Mouse (Mus musculus): ENCODE data around the gene Gm9803. TPM values are rescaled to one million over a fixed set of nuclear protein-coding genes. Genes with fewer than 3 reads are reported as not detected.

The Gm9803 gene
- polyA plus RNA-seq, 1 experiment from 2014 or later, result 8.3 TPM

DNA sequence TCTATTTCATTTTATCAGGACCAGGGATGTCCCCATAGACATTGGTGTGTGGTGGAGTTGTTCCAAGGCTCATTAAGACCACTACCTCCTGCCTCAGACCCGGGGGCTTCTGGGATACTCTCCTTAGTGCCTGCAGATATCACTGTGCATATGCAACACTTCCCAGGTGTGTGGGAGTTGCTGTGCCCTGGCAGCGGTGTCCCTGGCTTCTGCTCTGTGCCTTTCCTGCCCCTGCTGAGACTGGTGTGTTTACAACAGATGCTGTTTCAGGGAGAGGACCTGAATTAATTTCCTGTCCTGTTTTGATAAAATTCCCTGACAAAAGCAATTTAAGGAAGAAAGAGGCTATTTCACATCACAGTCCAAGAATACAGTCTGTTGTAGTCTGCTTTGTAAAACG is 27.0 kb downstream of the Gm9803 start:
- no peak overlapping the region for H3K27ac ChIP-seq
- H3K4me1 ChIP-seq, result peaks cover 9% of the 10 kb centered on the region
- H3K4me3 ChIP-seq (replicated peaks), result no peak overlapping the region
- no peaks in the 10 kb centered on the region for H3K36me3 ChIP-seq
- ATAC-seq (replicated peaks; ENCODE audit: low FRiP score), result no peak
- no peaks in the 10 kb centered on the region for H3K27me3 ChIP-seq
- H3K9ac ChIP-seq, result no peak overlapping the region
- no peak overlapping the region for H3K4me2 ChIP-seq
- H3K9me3 ChIP-seq (replicated peaks), result no peaks in the 10 kb centered on the region
- 20% methylated on average over 3 of the region's 3 CpGs for WGBS

DNA sequence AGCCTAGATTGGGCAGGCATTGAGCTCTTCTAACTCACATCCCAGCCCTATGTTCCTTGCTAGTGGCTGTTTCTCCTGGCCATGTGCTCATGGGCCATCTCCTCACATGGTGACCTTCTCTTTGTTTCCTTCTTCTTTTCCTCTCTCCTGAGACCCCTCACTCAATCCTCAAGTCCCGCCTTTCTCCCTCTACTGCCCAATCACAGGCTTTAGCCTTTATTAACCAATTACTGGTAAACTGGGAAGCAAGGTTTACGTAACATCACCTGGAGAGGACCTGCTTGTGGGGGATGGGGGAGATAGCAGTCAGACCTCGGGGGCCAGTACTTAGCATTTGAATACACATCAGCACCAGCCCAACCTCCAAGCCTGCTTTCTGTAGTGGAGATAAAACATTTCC is 27.5 kb downstream of the Gm9803 start:
- H3K36me3 ChIP-seq, result no peaks in the 10 kb centered on the region
- H3K9ac ChIP-seq, result no peak overlapping the region
- no peaks in the 10 kb centered on the region for H3K27me3 ChIP-seq
- no peak for ATAC-seq (replicated peaks; ENCODE audit: low FRiP score)
- no peaks in the 10 kb centered on the region for H3K9me3 ChIP-seq (replicated peaks)
- no peak overlapping the region for H3K27ac ChIP-seq
- H3K4me2 ChIP-seq, result no peak overlapping the region
- no peak overlapping the region for H3K4me3 ChIP-seq (replicated peaks)
- H3K4me1 ChIP-seq, result peaks cover 9% of the 10 kb centered on the region
- 32% methylated on average over 3 of the region's 3 CpGs for WGBS

DNA sequence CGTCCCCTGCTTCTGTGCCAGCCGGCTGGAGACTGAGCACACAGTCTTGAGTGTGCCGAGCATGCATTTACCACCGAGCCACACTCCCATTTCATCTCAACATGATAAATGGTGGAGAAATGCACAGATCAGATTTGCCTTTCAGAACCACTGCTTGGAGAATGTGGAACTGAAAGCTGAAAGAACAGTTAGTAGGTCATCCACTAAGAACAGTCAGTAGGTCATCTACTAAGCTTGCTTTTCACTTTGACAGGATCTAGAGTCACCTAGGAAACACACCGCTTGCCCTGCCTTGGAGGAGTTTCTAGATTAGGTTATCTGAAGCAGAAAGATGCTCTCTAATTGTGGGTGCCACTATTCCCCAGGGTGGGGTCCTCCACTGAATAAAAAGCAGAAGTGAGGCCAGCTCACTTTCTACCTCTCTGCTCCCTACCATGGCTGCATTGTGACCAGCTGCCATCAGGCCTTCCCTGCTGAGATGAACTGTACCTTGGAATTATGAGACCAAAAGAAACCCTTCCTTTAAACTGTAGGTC is 33.8 kb downstream of the Gm9803 start:
- H3K9me3 ChIP-seq (replicated peaks), result no peaks in the 10 kb centered on the region
- WGBS, result 84% methylated on average over 5 of the region's 5 CpGs
- no peak for ATAC-seq (replicated peaks; ENCODE audit: low FRiP score)

DNA sequence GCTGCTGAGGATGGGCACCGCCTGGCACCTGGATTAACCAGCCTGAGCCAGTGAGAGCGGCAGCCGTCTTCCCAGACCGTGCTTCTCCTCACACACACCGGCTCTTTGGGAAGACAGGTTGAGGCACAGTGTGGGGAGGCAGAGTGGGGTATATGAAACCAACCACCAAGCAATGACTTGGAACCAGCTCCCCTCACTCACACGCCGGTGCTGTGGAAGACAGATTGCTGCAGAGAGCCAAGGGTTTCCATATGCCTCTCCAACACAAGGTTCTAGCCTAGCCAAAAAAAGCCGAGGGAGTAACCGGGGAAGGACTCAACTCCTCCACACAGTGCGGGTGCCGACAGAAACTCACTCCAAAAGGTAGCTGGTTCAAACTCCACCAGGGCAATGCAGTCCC is 35.4 kb downstream of the Gm9803 start:
- Histone ChIP-seq H3K4me1 (no peaks in the 10 kb centered on the region), H3K36me3 (no peaks in the 10 kb centered on the region), H3K4me2 (no peak overlapping the region), H3K27me3 (no peaks in the 10 kb centered on the region), H3K9me3 (replicated peaks) (no peaks in the 10 kb centered on the region), H3K4me3 (replicated peaks) (no peak overlapping the region), H3K9ac (no peak overlapping the region), H3K27ac (no peak overlapping the region)
- WGBS, result 65% methylated on average over 11 of the region's 11 CpGs
- no peak for ATAC-seq (replicated peaks; ENCODE audit: low FRiP score)

More for the DNA sequence above, 33.8 kb downstream of the Gm9803 start:
- Histone ChIP-seq H3K4me1 (no peaks in the 10 kb centered on the region), H3K4me2 (no peak overlapping the region), H3K27ac (no peak overlapping the region), H3K36me3 (no peaks in the 10 kb centered on the region), H3K27me3 (no peaks in the 10 kb centered on the region), H3K4me3 (replicated peaks) (no peak overlapping the region), H3K9ac (no peak overlapping the region)

DNA sequence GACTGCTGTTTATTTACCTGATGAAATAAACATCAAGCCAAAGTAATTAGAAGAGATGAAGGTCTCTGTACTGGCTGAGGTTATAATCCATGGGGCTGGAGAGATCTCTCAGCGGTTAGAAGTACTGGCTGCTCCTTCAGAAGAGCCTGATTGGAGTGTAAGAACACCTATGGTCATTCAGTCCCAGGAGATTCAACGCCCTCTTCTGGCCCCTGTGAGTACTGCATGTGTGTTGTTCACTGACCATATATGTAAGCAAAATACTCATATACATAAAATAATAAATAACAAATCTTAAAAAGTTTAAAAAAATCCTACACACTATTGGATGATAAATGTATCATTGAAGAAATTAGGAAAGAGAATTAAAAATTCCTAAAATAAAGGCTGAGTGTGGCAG is 36.9 kb downstream of the Gm9803 start:
- H3K36me3 ChIP-seq, result no peaks in the 10 kb centered on the region
- no peak overlapping the region for H3K9ac ChIP-seq
- ATAC-seq (replicated peaks; ENCODE audit: low FRiP score), result no peak
- no peak overlapping the region for H3K4me2 ChIP-seq
- no peak overlapping the region for H3K4me3 ChIP-seq (replicated peaks)
- H3K27me3 ChIP-seq, result no peaks in the 10 kb centered on the region
- WGBS, result 38% methylated on average over 2 of the region's 2 CpGs
- no peaks in the 10 kb centered on the region for H3K9me3 ChIP-seq (replicated peaks)
- no peaks in the 10 kb centered on the region for H3K4me1 ChIP-seq
- H3K27ac ChIP-seq, result no peak overlapping the region

DNA sequence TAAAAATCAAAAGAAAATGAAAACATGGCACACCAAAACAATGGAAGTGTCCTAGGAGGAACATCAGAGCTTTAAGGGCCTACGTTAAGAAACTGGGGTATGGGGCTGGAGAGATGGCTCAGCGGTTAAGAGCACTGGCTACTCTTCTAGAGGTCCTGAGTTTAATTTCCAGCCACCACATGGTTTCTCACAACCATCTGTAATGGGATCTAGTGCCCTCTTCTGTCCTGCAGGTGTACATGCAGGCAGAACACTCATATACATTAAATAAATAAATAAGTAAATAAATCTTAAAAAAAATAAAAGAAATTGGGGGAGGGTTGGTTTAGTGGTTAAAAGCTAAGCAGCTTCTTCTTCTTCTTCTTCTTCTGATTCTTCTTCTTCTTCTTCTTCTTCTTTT is 37.4 kb downstream of the Gm9803 start:
- no peaks in the 10 kb centered on the region for H3K4me1 ChIP-seq
- no peak overlapping the region for H3K4me2 ChIP-seq
- H3K27ac ChIP-seq, result no peak overlapping the region
- H3K9me3 ChIP-seq (replicated peaks), result no peaks in the 10 kb centered on the region
- no peaks in the 10 kb centered on the region for H3K36me3 ChIP-seq
- H3K4me3 ChIP-seq (replicated peaks), result no peak overlapping the region
- H3K9ac ChIP-seq, result no peak overlapping the region
- no peak for ATAC-seq (replicated peaks; ENCODE audit: low FRiP score)
- WGBS, result 90% methylated on average over 2 of the region's 2 CpGs
- H3K27me3 ChIP-seq, result no peaks in the 10 kb centered on the region

Other genes with a start within 250 kb of the Gm9803 start
- gene Bend3, start 45.3 kb upstream of the Gm9803 start, polyA plus RNA-seq (2015; fragmentation: Nextera tagmentation; extraction: Ambion mirVana), result 6.6 and 7.4 TPM in 2 replicates
- gene 1700021F05Rik, start 16.9 kb downstream of the Gm9803 start, polyA plus RNA-seq (2015; fragmentation: Nextera tagmentation; extraction: Ambion mirVana), result 74.3 and 77.4 TPM in 2 replicates
- 425 and 436 TPM in 2 replicates for gene Cd24a, start 54.2 kb downstream of the Gm9803 start, polyA plus RNA-seq (2015; fragmentation: Nextera tagmentation; extraction: Ambion mirVana)

Measured in kidney, embryonic 15.5 days (tissue).